Mouse (Mus musculus): ENCODE measurements around the gene Ttc28. TPM values are rescaled to one million over a fixed set of nuclear protein-coding genes. Genes with fewer than 3 reads are reported as not detected.
A peak's percentile ranks its signal among the peaks of the same experiment; 100 is the strongest.
"Not testable (repeated sequence)": the region's sequence is repeated elsewhere in the genome, so short reads cannot be mapped to it uniquely, and the experiment has no call there.

The Ttc28 gene
- total RNA-seq (2017) = 3.7 and 6.3 TPM in 2 replicates

- 0 out of 2 replicates have a peak, but pooled peaks have one; percentile 13 for ATAC-seq (ENCODE audit: extremely low read depth, insufficient number of reproducible peaks, low FRiP score, poor library complexity, severe bottlenecking)
Observed at GRCm38 (mm10) chr5:110879584-110880374, at the start of gene Ttc28. TSS of gene Ttc28 (plus strand) at chr5:110879803.

GRCm38 (mm10) chr5:110831036-110831720 is 48.4 kb upstream of the Ttc28 start:
- ATAC-seq (ENCODE audit: extremely low read depth, insufficient number of reproducible peaks, low FRiP score, poor library complexity, severe bottlenecking) = no peak

- ATAC-seq (ENCODE audit: extremely low read depth, insufficient number of reproducible peaks, low FRiP score, poor library complexity, severe bottlenecking) = no peak
Observed at GRCm38 (mm10) chr5:110835959-110836358, 43.6 kb upstream of the Ttc28 start.

- not testable (repeated sequence) for ATAC-seq (ENCODE audit: extremely low read depth, insufficient number of reproducible peaks, low FRiP score, poor library complexity, severe bottlenecking)
Observed at GRCm38 (mm10) chr5:110838016-110838415, 41.6 kb upstream of the Ttc28 start.

GRCm38 (mm10) chr5:110839038-110839677 is 40.4 kb upstream of the Ttc28 start:
- ATAC-seq (ENCODE audit: extremely low read depth, insufficient number of reproducible peaks, low FRiP score, poor library complexity, severe bottlenecking) = peak; percentile 23

GRCm38 (mm10) chr5:110839678-110840365 is 39.8 kb upstream of the Ttc28 start, which contains the start of the genes Hscb and Chek2:
TSS of gene Hscb (minus strand) at chr5:110839777.
TSS of gene Chek2 (plus strand) at chr5:110839979.
- ATAC-seq (ENCODE audit: extremely low read depth, insufficient number of reproducible peaks, low FRiP score, poor library complexity, severe bottlenecking) = peak; percentile 97

GRCm38 (mm10) chr5:110840465-110840864 is 39.1 kb upstream of the Ttc28 start:
- ATAC-seq (ENCODE audit: extremely low read depth, insufficient number of reproducible peaks, low FRiP score, poor library complexity, severe bottlenecking) = no peak

- no peak for ATAC-seq (ENCODE audit: extremely low read depth, insufficient number of reproducible peaks, low FRiP score, poor library complexity, severe bottlenecking)
Observed at GRCm38 (mm10) chr5:110841046-110841862, 38.3 kb upstream of the Ttc28 start.

- ATAC-seq (ENCODE audit: extremely low read depth, insufficient number of reproducible peaks, low FRiP score, poor library complexity, severe bottlenecking) = no peak
Observed at GRCm38 (mm10) chr5:110852990-110853389, 26.6 kb upstream of the Ttc28 start.

- no peak for ATAC-seq (ENCODE audit: extremely low read depth, insufficient number of reproducible peaks, low FRiP score, poor library complexity, severe bottlenecking)
Observed at GRCm38 (mm10) chr5:110857091-110857490, 22.5 kb upstream of the Ttc28 start.

- ATAC-seq (ENCODE audit: extremely low read depth, insufficient number of reproducible peaks, low FRiP score, poor library complexity, severe bottlenecking) = no peak
Observed at GRCm38 (mm10) chr5:110859013-110859650, 20.5 kb upstream of the Ttc28 start.

- no peak for ATAC-seq (ENCODE audit: extremely low read depth, insufficient number of reproducible peaks, low FRiP score, poor library complexity, severe bottlenecking)
Observed at GRCm38 (mm10) chr5:110860445-110860844, 19.2 kb upstream of the Ttc28 start.

- ATAC-seq (ENCODE audit: extremely low read depth, insufficient number of reproducible peaks, low FRiP score, poor library complexity, severe bottlenecking) = no peak
Observed at GRCm38 (mm10) chr5:110868460-110868859, 11.1 kb upstream of the Ttc28 start.

GRCm38 (mm10) chr5:110869242-110869669 is 10.3 kb upstream of the Ttc28 start:
- ATAC-seq (ENCODE audit: extremely low read depth, insufficient number of reproducible peaks, low FRiP score, poor library complexity, severe bottlenecking) = no peak

- no peak for ATAC-seq (ENCODE audit: extremely low read depth, insufficient number of reproducible peaks, low FRiP score, poor library complexity, severe bottlenecking)
Observed at GRCm38 (mm10) chr5:110873160-110873559, 6.4 kb upstream of the Ttc28 start.

GRCm38 (mm10) chr5:110874711-110875110 is 4.9 kb upstream of the Ttc28 start:
- ATAC-seq (ENCODE audit: extremely low read depth, insufficient number of reproducible peaks, low FRiP score, poor library complexity, severe bottlenecking) = no peak

- no peak for ATAC-seq (ENCODE audit: extremely low read depth, insufficient number of reproducible peaks, low FRiP score, poor library complexity, severe bottlenecking)
Observed at GRCm38 (mm10) chr5:110875286-110875685, 4.3 kb upstream of the Ttc28 start.
